Mouse (Mus musculus): ENCODE measurements around the gene Spry2. TPM values are rescaled to one million over a fixed set of nuclear protein-coding genes. Genes with fewer than 3 reads are reported as not detected.

The Spry2 gene
- polyA plus RNA-seq, 1 experiment: 20.5 TPM

DNA sequence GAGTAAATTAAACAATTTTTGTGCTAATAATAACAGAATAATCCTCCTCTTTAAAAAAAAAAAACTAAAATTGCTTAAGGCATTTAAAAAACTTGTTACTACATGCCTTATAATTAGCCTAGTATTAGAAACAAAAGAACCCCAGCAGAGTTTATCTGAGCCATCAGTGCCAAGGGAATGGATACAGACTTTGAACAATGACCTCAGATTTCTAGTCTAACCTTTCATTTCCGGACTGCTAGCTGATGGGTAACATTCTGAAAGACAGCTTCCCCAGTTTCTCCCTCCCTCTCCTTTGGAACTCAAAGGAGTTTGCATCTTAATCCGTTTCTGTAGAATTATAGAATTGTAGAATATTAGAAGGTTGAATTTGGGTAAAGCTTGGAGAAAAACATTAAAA lies 36.7 kb downstream of the Spry2 start:
- no peak for TF ChIP-seq POLR2A (IDR thresholded peaks at IDR 0.05; ENCODE audit: borderline replicate concordance, extremely low read depth, insufficient read depth, insufficient read length, poor library complexity, severe bottlenecking)
- TF ChIP-seq CTCF (IDR thresholded peaks at IDR 0.05; ENCODE audit: borderline replicate concordance, extremely low read depth, insufficient read depth, insufficient read length): no peak
- DNase-seq (ENCODE audit: low read depth): no peak

DNA sequence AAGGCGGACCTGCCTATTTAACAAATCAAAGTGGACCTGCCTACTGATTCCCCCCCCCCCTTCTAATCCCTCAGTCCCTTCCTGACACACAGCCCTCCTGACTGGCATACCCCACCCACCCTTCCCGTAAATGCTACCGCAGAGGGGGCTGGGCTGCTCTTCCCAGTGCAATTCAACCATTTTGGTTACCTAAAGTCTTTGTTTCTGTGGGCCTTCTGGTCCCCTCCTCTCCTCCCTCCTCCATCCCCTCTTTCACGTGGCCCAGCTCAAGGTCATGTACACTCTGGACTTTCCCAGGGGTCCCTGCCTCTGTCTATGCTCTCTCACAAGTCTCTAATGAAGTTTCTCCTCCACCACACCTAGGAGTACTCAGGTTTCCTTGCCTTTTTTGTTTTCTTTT lies 37.3 kb downstream of the Spry2 start:
- no peak for TF ChIP-seq CTCF (IDR thresholded peaks at IDR 0.05; ENCODE audit: borderline replicate concordance, extremely low read depth, insufficient read depth, insufficient read length)
- TF ChIP-seq POLR2A (IDR thresholded peaks at IDR 0.05; ENCODE audit: borderline replicate concordance, extremely low read depth, insufficient read depth, insufficient read length, poor library complexity, severe bottlenecking): no peak
- no peak for DNase-seq (ENCODE audit: low read depth)

DNA sequence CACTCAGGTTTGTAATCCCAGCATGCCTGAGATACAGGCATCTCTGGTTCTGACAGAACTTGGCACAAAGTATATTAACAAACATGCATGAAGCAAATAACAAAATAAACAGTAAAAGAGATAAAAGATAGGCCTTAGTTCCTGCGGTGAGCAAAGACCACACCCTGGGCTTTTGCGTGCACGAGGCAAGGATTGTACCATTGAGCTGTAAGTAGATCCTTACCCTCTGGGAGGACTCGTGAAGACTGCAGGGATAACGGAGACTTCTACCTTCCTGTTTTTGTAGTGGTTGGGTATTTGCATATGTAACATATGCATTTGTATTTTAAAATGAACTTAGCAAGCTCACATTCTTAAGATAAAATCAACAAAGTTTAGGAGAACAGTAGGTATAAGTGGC lies 37.7 kb downstream of the Spry2 start:
- DNase-seq (ENCODE audit: low read depth): no peak
- TF ChIP-seq CTCF (IDR thresholded peaks at IDR 0.05; ENCODE audit: borderline replicate concordance, extremely low read depth, insufficient read depth, insufficient read length) (no peak), POLR2A (IDR thresholded peaks at IDR 0.05; ENCODE audit: borderline replicate concordance, extremely low read depth, insufficient read depth, insufficient read length, poor library complexity, severe bottlenecking) (no peak)

DNA sequence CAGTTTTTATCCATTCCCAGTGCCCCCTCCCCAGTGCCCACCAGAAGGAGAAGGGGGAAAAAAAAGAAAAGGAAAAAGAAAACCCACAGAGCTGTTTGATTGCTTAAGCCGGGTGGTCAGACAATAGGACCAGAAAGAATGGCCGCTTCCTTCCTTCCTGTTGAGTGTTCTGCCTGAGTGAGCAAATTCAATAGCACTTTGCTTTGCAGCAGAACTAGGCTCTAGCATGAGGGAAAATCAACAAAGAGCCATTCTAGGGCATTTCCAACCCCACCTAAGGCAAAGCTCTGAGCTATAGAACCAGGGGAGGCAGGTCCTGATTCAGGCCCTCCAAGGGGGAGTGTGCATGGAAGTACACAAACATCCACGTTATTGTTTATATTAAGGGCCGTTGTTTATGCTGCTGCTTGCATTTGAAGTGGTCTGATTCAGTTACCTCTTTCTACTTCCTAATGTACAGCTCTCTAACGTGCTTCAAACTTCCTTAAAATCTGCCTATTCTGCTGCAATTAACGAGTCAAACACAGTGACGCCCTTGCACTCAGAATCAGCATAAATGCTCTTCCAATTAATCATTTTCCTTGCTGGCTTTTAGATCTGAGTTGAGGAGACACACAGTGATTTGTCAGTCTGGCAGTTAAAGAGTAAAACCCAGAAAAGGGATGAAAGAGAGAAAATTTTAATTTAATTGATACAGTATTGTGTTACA lies 45.1 kb downstream of the Spry2 start:
- TF ChIP-seq CTCF (IDR thresholded peaks at IDR 0.05; ENCODE audit: borderline replicate concordance, extremely low read depth, insufficient read depth, insufficient read length) (no peak), POLR2A (IDR thresholded peaks at IDR 0.05; ENCODE audit: borderline replicate concordance, extremely low read depth, insufficient read depth, insufficient read length, poor library complexity, severe bottlenecking) (no peak)
- peak; percentile 94 for DNase-seq (ENCODE audit: low read depth)

Other genes starting within 250 kb of the Spry2 start
- not detected in 2 replicates for gene Trim52, start 209.4 kb upstream of the Spry2 start, polyA plus RNA-seq (2012; rRNA removed)

All from brain, embryonic 14.5 days (tissue).